Mouse (Mus musculus): Measurements from ENCODE around the gene Xbp1.
"Not testable (repeated sequence)": the region's sequence is repeated elsewhere in the genome, so short reads cannot be mapped to it uniquely, and the experiment has no call there.

DNA sequence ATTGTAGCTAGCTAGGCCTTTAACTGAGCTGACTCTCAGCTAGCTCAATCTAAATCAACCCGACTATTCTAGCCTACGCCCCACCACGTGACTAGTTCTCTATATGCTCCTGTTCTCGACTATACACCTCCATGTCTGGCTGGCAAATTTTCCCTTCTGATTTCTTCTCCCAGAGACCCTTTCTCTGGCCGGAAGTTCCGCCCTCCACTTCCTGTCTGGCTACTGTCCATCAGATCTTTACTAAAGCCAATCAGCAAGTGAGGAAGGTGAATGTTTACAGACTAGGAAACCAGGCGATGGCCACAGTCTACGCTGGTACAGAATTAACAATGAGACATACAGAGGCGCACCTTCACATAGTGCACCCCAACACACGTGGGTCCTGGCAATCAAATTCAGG, 31.0 kb upstream of the Xbp1 start:
- not testable (repeated sequence) for TF ChIP-seq CTCF (IDR thresholded peaks at IDR 0.05; ENCODE audit: extremely low read depth, insufficient read depth, insufficient read length, insufficient replicate concordance); POLR2A (IDR thresholded peaks at IDR 0.05; ENCODE audit: low read depth, low read length)

Measured in spleen, adult 2 months (tissue).